Mouse (Mus musculus): ENCODE data around the gene Arhgef3.

DNA sequence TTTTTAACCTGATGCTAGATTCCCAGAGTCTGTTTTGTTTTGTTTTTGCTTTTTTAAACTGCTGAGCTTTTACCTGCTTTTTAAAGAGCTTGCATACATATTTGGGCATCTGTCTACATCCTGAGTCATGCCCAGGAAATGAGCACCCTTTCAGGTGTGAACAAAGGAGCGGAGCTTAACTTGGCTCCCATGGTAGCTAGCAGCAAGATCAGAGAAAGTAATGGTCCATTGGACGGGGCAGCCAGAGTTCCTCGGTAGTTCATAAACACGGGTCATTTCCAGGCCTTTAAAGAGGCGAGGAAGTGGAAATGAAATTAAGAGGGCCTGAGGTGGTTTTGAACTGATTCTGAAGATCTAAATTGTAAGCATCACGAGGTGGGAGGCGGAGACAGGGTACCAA is 276.0 kb downstream of the Arhgef3 start:
- TF ChIP-seq POLR2A (IDR thresholded peaks at IDR 0.05; ENCODE audit: insufficient read depth, low read depth, low read length) (no peak), CTCF (IDR thresholded peaks at IDR 0.05) (no peak)

Data from heart, adult 2 months (tissue).